Mouse (Mus musculus): ENCODE measurements at regions not wholly inside any gene's neighbourhood (a gene's known extent, or its start where the extent isn't known, plus 50 kb on each side); places are given as distances from the start of the nearest gene placed in this dataset.

DNA sequence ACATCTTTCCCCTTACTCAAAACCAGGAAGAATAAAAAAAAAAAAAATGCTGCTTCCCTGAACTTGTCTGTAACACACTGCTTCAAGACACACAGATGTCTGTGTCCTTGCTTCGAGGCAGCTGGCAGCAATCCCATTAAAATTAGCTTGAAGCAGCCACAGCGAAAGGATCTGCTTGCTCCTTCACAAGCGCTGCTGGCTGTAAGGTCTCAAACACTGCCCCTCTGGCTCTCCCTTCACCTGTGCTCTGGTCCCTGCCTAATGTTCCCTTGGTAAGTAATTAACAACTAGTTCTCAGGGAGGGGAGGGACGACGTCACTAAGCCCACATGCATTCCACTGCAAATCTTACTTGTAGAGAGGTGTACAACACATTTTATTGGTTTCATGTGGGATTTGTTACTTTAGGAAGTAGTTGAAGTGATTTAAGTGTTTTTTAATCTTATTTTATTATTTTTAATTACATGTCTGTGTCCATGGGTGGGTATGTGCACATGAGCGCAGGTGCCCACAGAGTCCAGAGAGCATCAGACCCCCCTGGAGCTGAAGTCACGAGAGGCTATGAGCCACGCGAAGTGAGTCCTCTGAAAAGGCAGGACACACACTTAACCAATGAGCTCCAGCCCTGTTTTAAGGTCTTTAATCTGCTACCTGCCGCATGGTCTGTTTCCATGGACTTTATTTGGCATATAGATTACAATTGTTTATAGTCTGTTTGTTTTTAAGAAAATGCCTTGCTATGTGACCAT is 61.1 kb upstream of the Cers6 start:
- H3K9ac ChIP-seq, result no peak overlapping the region
- H3K27ac ChIP-seq, result no peak overlapping the region
- H3K36me3 ChIP-seq, result no peaks in the 10 kb centered on the region
- no peak overlapping the region for H3K4me3 ChIP-seq
- ATAC-seq (ENCODE audit: borderline replicate concordance, extremely low read depth, low FRiP score, low TSS enrichment), result no peak
- H3K9me3 ChIP-seq, result no peaks in the 10 kb centered on the region
- no peaks in the 10 kb centered on the region for H3K27me3 ChIP-seq
- 59% methylated on average over 10 of the region's 10 CpGs for WGBS
- H3K4me2 ChIP-seq, result no peak overlapping the region
- peaks cover 7% of the 10 kb centered on the region; the same call in 1 of the 2 replicates for H3K4me1 ChIP-seq

DNA sequence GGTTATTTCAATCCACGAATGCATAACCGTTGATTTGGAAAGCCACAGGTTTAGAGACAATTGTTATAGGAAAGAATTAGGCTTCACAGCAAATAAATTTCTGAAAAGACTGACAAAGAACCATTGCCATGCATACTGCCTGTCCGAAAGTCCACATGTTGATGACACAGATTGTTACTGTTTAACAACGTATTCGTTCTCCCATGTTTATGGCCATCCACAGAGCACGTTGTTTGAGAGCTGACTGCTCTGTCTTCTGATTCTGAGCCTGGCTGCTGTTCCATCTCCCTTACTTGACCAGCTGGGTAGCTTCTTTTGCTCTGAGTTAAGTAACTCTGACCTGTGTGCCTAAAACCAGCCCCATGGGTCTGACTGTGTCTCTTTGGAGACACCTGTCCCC is 57.1 kb upstream of the Cers6 start:
- Histone ChIP-seq H3K4me2 (no peak overlapping the region), H3K9ac (no peak overlapping the region), H3K27ac (no peak overlapping the region), H3K4me3 (no peak overlapping the region), H3K4me1 (peaks cover 10% of the 10 kb centered on the region), H3K27me3 (no peaks in the 10 kb centered on the region), H3K36me3 (no peaks in the 10 kb centered on the region), H3K9me3 (no peaks in the 10 kb centered on the region)
- ATAC-seq (ENCODE audit: borderline replicate concordance, extremely low read depth, low FRiP score, low TSS enrichment), result no peak
- WGBS, result 91% methylated on average over 6 of the region's 6 CpGs

DNA sequence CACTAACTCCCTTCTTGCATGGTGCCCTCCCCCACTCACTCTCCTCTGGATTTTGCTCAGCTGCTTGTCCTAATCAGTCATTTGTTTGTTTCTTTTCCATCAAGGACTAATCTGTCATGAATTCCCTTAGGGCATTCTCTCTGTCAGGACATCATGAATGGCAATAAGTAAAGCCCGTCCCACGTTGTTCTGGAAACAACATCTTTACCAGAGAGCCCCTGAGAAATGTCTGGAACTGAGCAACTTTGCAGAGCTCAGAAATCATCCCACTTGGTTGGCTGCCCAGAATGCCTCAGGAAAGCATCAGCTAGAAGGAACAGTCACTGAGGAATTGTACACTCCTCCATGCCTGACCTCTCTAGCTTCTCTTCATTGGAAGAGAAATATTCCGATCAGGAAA is 55.4 kb upstream of the Cers6 start:
- Histone ChIP-seq H3K27me3 (no peaks in the 10 kb centered on the region), H3K9ac (no peak overlapping the region), H3K27ac (no peak overlapping the region), H3K9me3 (no peaks in the 10 kb centered on the region), H3K4me1 (peaks cover 10% of the 10 kb centered on the region), H3K4me3 (no peak overlapping the region), H3K4me2 (peak overlapping the region; percentile 23; the same call in 1 of the 2 replicates), H3K36me3 (no peaks in the 10 kb centered on the region)
- ATAC-seq (ENCODE audit: borderline replicate concordance, extremely low read depth, low FRiP score, low TSS enrichment), result peak; percentile 77; the same call in 1 of the 2 replicates
- 23% methylated on average over 3 of the region's 3 CpGs for WGBS

DNA sequence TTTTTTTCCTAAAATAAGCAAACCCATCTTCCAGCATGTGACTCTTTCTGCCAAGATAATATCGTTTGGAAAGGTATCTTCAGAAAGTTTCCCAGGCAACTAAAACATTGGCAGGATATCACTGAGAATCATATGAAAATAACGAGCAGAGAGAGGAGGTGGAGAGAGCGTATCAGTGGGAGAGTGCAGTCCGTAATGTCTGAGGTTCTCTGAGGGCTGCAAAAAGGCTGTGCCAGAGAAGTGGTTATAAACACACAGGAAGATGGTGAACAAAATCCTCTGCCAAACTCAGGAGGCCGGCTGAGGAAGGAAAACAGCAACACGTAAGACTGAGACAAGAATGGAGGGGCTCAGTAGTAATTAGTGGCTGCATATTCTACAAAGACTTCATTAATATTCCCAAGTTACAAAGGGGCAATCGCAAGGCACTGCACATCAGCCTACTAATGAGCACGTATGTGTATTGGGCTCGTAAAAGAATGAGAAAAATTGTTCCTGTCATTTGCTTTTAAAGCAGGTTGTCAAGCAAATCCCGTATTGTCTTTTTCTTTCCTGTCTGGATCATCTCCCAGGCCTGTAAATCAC is 54.8 kb upstream of the Cers6 start:
- 31% methylated on average over 10 of the region's 10 CpGs for WGBS
- Histone ChIP-seq H3K4me3 (no peak overlapping the region), H3K4me2 (peak overlapping the region; percentile 23; the same call in 1 of the 2 replicates), H3K27me3 (no peaks in the 10 kb centered on the region), H3K4me1 (peaks cover 10% of the 10 kb centered on the region), H3K27ac (peak overlapping the region; percentile 19; the same call in 1 of the 2 replicates), H3K9ac (no peak overlapping the region), H3K36me3 (no peaks in the 10 kb centered on the region), H3K9me3 (no peaks in the 10 kb centered on the region)
- ATAC-seq (ENCODE audit: borderline replicate concordance, extremely low read depth, low FRiP score, low TSS enrichment), result no peak
